Mouse (Mus musculus) large intestine, adult 2 months (tissue): ENCODE measurements around the gene Tmem91. TPM values are rescaled to one million over a fixed set of nuclear protein-coding genes. Genes with fewer than 3 reads are reported as not detected.
A peak's percentile ranks its signal among the peaks of the same experiment; 100 is the strongest.

Experiments used
- DNase-seq: peaks from one replicate; pipeline ENCODE4 v3.0.0-alpha.2; 2012; ENCODE audit warnings: low read depth, low spot score
- WGBS: fragments of 180-500 bp; shearing (Covaris S2); methylation state at CpG from one replicate; pipeline ENCODE4 v1.1.7; 2018; 5-methylcytosine and 5-hydroxymethylcytosine counted together
- polyA plus RNA-seq: library from polyadenylated mRNA; depleted of rRNA; stranded (reverse); fragments of >200 nt; gene quantifications from 2 replicates; pipeline ENCODE4 v1.2.3, GENCODE M21; 2012

Gene Tmem91
- polyA plus RNA-seq, 1 experiment = 0.79 TPM

- WGBS = 93% methylated on average over 2 of the region's 2 CpGs
- DNase-seq = no peak
These were observed 27.4 kb upstream of the Tmem91 start for GRCm38 (mm10) chr7:25702350-25702749.

- WGBS = 83% methylated on average over 12 of the region's 12 CpGs
- no peak for DNase-seq
These were observed 25.8 kb upstream of the Tmem91 start for GRCm38 (mm10) chr7:25700732-25701131.

- 65% methylated on average over 13 of the region's 13 CpGs for WGBS
- DNase-seq = no peak
These were observed 24.9 kb upstream of the Tmem91 start for GRCm38 (mm10) chr7:25699851-25700250.

- no peak for DNase-seq
- WGBS = 79% methylated on average over 8 of the region's 8 CpGs
These were observed 19.1 kb upstream of the Tmem91 start for GRCm38 (mm10) chr7:25694104-25694503.

- no peak for DNase-seq
- 63% methylated on average over 5 of the region's 5 CpGs for WGBS
These were observed 15.1 kb upstream of the Tmem91 start for GRCm38 (mm10) chr7:25690051-25690450.

- WGBS = 21% methylated on average over 12 of the region's 12 CpGs
- DNase-seq = no peak
These were observed 14.6 kb upstream of the Tmem91 start for GRCm38 (mm10) chr7:25689603-25690021.

GRCm38 (mm10) chr7:25688810-25689586, 14.0 kb upstream of the Tmem91 start:
- DNase-seq = no peak

GRCm38 (mm10) chr7:25687811-25688401, 12.9 kb upstream of the Tmem91 start:
- no peak for DNase-seq
- WGBS = under 1% methylated on average over 47 of the region's 47 CpGs

More at GRCm38 (mm10) chr7:25688810-25689586, 14.0 kb upstream of the Tmem91 start:
- WGBS = under 1% methylated on average over 51 of the region's 52 CpGs

GRCm38 (mm10) chr7:25686680-25687531, 11.9 kb upstream of the Tmem91 start, which contains the start of gene Tgfb1:
Gene Tgfb1 (plus strand): TSS chr7:25687002.
- no peak for DNase-seq
- WGBS = 1% methylated on average over 61 of the region's 69 CpGs

GRCm38 (mm10) chr7:25685926-25686470, 11.0 kb upstream of the Tmem91 start:
- 78% methylated on average over 21 of the region's 21 CpGs for WGBS
- no peak for DNase-seq

- 92% methylated on average over 6 of the region's 6 CpGs for WGBS
- no peak for DNase-seq
These were observed 9.7 kb upstream of the Tmem91 start for GRCm38 (mm10) chr7:25684659-25685058.

GRCm38 (mm10) chr7:25683474-25684180, 8.7 kb upstream of the Tmem91 start:
- 67% methylated on average over 7 of the region's 7 CpGs for WGBS
- no peak for DNase-seq

- no peak for DNase-seq
These were observed 6.6 kb upstream of the Tmem91 start for GRCm38 (mm10) chr7:25681341-25682231.

GRCm38 (mm10) chr7:25680514-25681258, 5.7 kb upstream of the Tmem91 start, which contains the start of gene B9d2:
Gene B9d2 (plus strand): TSS chr7:25680780.
- under 1% methylated on average over 46 of the region's 46 CpGs for WGBS
- peak; percentile 84 for DNase-seq

More at GRCm38 (mm10) chr7:25681341-25682231, 6.6 kb upstream of the Tmem91 start:
- WGBS = 58% methylated on average over 15 of the region's 15 CpGs

GRCm38 (mm10) chr7:25679971-25680370, 5.0 kb upstream of the Tmem91 start:
- no peak for DNase-seq
- WGBS = 5% methylated on average over 6 of the region's 6 CpGs

GRCm38 (mm10) chr7:25677013-25677412, 2.0 kb upstream of the Tmem91 start:
- WGBS = 86% methylated on average over 7 of the region's 7 CpGs
- no peak for DNase-seq

GRCm38 (mm10) chr7:25676085-25676781, 1.3 kb upstream of the Tmem91 start:
- 10% methylated on average over 15 of the region's 15 CpGs for WGBS
- DNase-seq = no peak
